Mouse (Mus musculus): Measurements from ENCODE around the gene Dnase1.
A peak's percentile ranks its signal among the peaks of the same experiment; 100 is the strongest.
"Not testable (repeated sequence)": the region's sequence is repeated elsewhere in the genome, so short reads cannot be mapped to it uniquely, and the experiment has no call there.

Gene Dnase1

GRCm38 (mm10) chr16:4036807-4037206, at the start of gene Dnase1:
TSS of gene Dnase1 (plus strand) at chr16:4036942.
- DNase-seq (ENCODE audit: low spot score in 2 of 2) = no peak

GRCm38 (mm10) chr16:3988410-3988809, 48.3 kb upstream of the Dnase1 start:
- DNase-seq (ENCODE audit: low spot score in 2 of 2) = no peak

- DNase-seq (ENCODE audit: low spot score in 2 of 2) = peak; percentile 97 to 98
Observed at GRCm38 (mm10) chr16:4003489-4004398, 33.0 kb upstream of the Dnase1 start, which contains the start of gene Slx4. TSS of gene Slx4 (minus strand) at chr16:4003770.

- no peak for DNase-seq (ENCODE audit: low spot score in 2 of 2)
Observed at GRCm38 (mm10) chr16:4012882-4013570, 23.7 kb upstream of the Dnase1 start.

- DNase-seq (ENCODE audit: low spot score in 2 of 2) = no peak
Observed at GRCm38 (mm10) chr16:4014040-4014668, 22.6 kb upstream of the Dnase1 start.

GRCm38 (mm10) chr16:4016786-4017185, 20.0 kb upstream of the Dnase1 start:
- DNase-seq (ENCODE audit: low spot score in 2 of 2) = not testable (repeated sequence)

- not testable (repeated sequence) for DNase-seq (ENCODE audit: low spot score in 2 of 2)
Observed at GRCm38 (mm10) chr16:4017466-4017865, 19.3 kb upstream of the Dnase1 start.

GRCm38 (mm10) chr16:4021241-4021640, 15.5 kb upstream of the Dnase1 start:
- DNase-seq (ENCODE audit: low spot score in 2 of 2) = no peak

- DNase-seq (ENCODE audit: low spot score in 2 of 2) = no peak
Observed at GRCm38 (mm10) chr16:4022719-4023118, 14.0 kb upstream of the Dnase1 start.

GRCm38 (mm10) chr16:4026672-4027071, 10.1 kb upstream of the Dnase1 start:
- DNase-seq (ENCODE audit: low spot score in 2 of 2) = no peak

GRCm38 (mm10) chr16:4027211-4027610, 9.5 kb upstream of the Dnase1 start:
- no peak for DNase-seq (ENCODE audit: low spot score in 2 of 2)

GRCm38 (mm10) chr16:4029371-4029841, 7.3 kb upstream of the Dnase1 start:
- no peak for DNase-seq (ENCODE audit: low spot score in 2 of 2)

GRCm38 (mm10) chr16:4030501-4030900, 6.2 kb upstream of the Dnase1 start:
- DNase-seq (ENCODE audit: low spot score in 2 of 2) = no peak

- no peak for DNase-seq (ENCODE audit: low spot score in 2 of 2)
Observed at GRCm38 (mm10) chr16:4031441-4032274, 5.1 kb upstream of the Dnase1 start.

- DNase-seq (ENCODE audit: low spot score in 2 of 2) = no peak
Observed at GRCm38 (mm10) chr16:4032341-4032748, 4.4 kb upstream of the Dnase1 start.

GRCm38 (mm10) chr16:4033971-4034370, 2.8 kb upstream of the Dnase1 start:
- DNase-seq (ENCODE audit: low spot score in 2 of 2) = no peak

- DNase-seq (ENCODE audit: low spot score in 2 of 2) = no peak
Observed at GRCm38 (mm10) chr16:4034476-4034875, 2.3 kb upstream of the Dnase1 start.

GRCm38 (mm10) chr16:4035575-4035974, 1.2 kb upstream of the Dnase1 start:
- DNase-seq (ENCODE audit: low spot score in 2 of 2) = no peak

GRCm38 (mm10) chr16:4037690-4038089, 948 bp downstream of the Dnase1 start:
- no peak for DNase-seq (ENCODE audit: low spot score in 2 of 2)

GRCm38 (mm10) chr16:4040206-4040605, 3.5 kb downstream of the Dnase1 start:
- DNase-seq (ENCODE audit: low spot score in 2 of 2) = no peak

- DNase-seq (ENCODE audit: low spot score in 2 of 2) = no peak
Observed at GRCm38 (mm10) chr16:4041646-4042045, 4.9 kb downstream of the Dnase1 start.

Measured in right cerebral cortex, postnatal 10 days (tissue).